ENCODE assay signal across 9 mouse cellular contexts in genomic region chr3:89087338-89088110, GRCm38 (mm10). TPM values are rescaled to one million over a fixed set of nuclear protein-coding genes. Genes with fewer than 3 reads are reported as not detected.
DNase-seq lines count a peak whose midpoint lies in the region; ATAC-seq lines count a peak whose summit lies in the region.
"Had no signal": no experiment of that assay in that cellular context is flagged by ENCODE, and none has a peak within 500 bp of the region (broad histone marks: within the 10 kb centered on the region; RNA-seq: fewer than 3 reads in every experiment).

No protein-coding gene starts in this region.

- no peak for ATAC-seq in forebrain, embryonic 13.5 days
- no peak for ATAC-seq in hindbrain, embryonic 14.5 days (ENCODE audit: low FRiP score)
- ATAC-seq in megakaryocyte progenitor cell, adult 5-6 weeks (replicated peaks; ENCODE audit: poor library complexity) = peak; percentile 56
- ATAC-seq in megakaryocyte-erythroid progenitor cell, adult 5-6 weeks (replicated peaks; ENCODE audit: low FRiP score, low TSS enrichment, poor library complexity, severe bottlenecking) = no peak

- peaks cover 39% of the 10 kb centered on the region for H3K4me1 ChIP-seq in forebrain, embryonic 13.5 days
- peaks cover 30% of the 10 kb centered on the region for H3K4me1 ChIP-seq in hindbrain, embryonic 14.5 days (replicated peaks; ENCODE audit: control insufficient read depth, insufficient read depth, low read length)

- H3K36me3 ChIP-seq in forebrain, embryonic 13.5 days (ENCODE audit: poor library complexity, severe bottlenecking) = peaks cover 46% of the 10 kb centered on the region
- peaks cover 57% of the 10 kb centered on the region for H3K36me3 ChIP-seq in hindbrain, embryonic 14.5 days (replicated peaks; ENCODE audit: control insufficient read depth, insufficient read depth)

- no peaks in the 10 kb centered on the region for H3K9me3 ChIP-seq in forebrain, embryonic 13.5 days (replicated peaks)
- no peaks in the 10 kb centered on the region for H3K9me3 ChIP-seq in hindbrain, embryonic 14.5 days (ENCODE audit: control insufficient read depth, low read length)

- no peak overlapping the region for H3K9ac ChIP-seq in forebrain, embryonic 13.5 days
- H3K9ac ChIP-seq in hindbrain, embryonic 14.5 days = no peak overlapping the region

- WGBS in forebrain, embryonic 13.5 days = 34% methylated on average over 21 of the region's 21 CpGs
- WGBS in hindbrain, embryonic 14.5 days = 38% methylated on average over 21 of the region's 21 CpGs

- peak; percentile 90 for DNase-seq in MEL-GATA-1-ER (ENCODE audit: extremely low read depth, low read depth)
- DNase-seq in brain, adult 2 months (ENCODE audit: low read depth, low spot score) = peak; percentile 85
- peak; percentile 85 for DNase-seq in hindbrain, embryonic 14.5 days (ENCODE audit: low spot score)
- peak; percentile 82 to 84 for DNase-seq in left cerebral cortex, postnatal 14 days (ENCODE audit: low spot score in 2 of 2)
- peak; percentile 67 to 89 for DNase-seq in spleen, adult 18-20 months

- peaks cover 26% of the 10 kb centered on the region for H3K27me3 ChIP-seq in forebrain, embryonic 13.5 days
- H3K27me3 ChIP-seq in hindbrain, embryonic 14.5 days (ENCODE audit: control insufficient read depth, insufficient read depth, low read length) = no peaks in the 10 kb centered on the region

- no peak overlapping the region for H3K4me3 ChIP-seq in forebrain, embryonic 13.5 days
- H3K4me3 ChIP-seq in hindbrain, embryonic 14.5 days (replicated peaks; ENCODE audit: low read length) = no peak overlapping the region

- H3K4me2 ChIP-seq in forebrain, embryonic 13.5 days = peak overlapping the region; percentile 34
- H3K4me2 ChIP-seq in hindbrain, embryonic 14.5 days (replicated peaks) = no peak overlapping the region

- intact Hi-C loops in left cerebral cortex, postnatal 14 days (cut with DNase I) = no loop called here

- no peak overlapping the region for H3K27ac ChIP-seq in forebrain, embryonic 13.5 days
- H3K27ac ChIP-seq in hindbrain, embryonic 14.5 days = no peak overlapping the region

RNA-seq across cellular contexts. Expression of gene Rusc1, which starts 5.6 kb away (rescaled TPM):
- 38.4 and 40.5 TPM in 2 replicates for polyA plus RNA-seq in forebrain, embryonic 13.5 days (2015; fragmentation: Nextera tagmentation; extraction: Ambion mirVana)
- polyA plus RNA-seq in hindbrain, embryonic 14.5 days (2014; fragmentation: Nextera tagmentation; extraction: Ambion mirVana) = 95.7 and 117 TPM in 2 replicates
- total RNA-seq in left cerebral cortex, postnatal 14 days (2021) = 100 to 1,000 TPM; 205 to 214 TPM
- total RNA-seq in megakaryocyte progenitor cell, adult 5-6 weeks (2015) = 21.6 and 23.4 TPM in 2 replicates
- 16.4 and 18.2 TPM in 2 replicates for total RNA-seq in megakaryocyte progenitor cell, adult 5-6 weeks (2017)
- 8.0 and 13.7 TPM in 2 replicates for total RNA-seq in megakaryocyte-erythroid progenitor cell, adult 5-6 weeks (2014; fragmentation: Nextera tagmentation)
- 5.8 and 8.9 TPM in 2 replicates for total RNA-seq in megakaryocyte-erythroid progenitor cell, adult 5-6 weeks (2017)

RNA-seq across cellular contexts. Expression of gene Gm43738, which starts 13.4 kb away (rescaled TPM):
- polyA plus RNA-seq in forebrain, embryonic 13.5 days (2015; fragmentation: Nextera tagmentation; extraction: Ambion mirVana) = not detected in 2 replicates
- polyA plus RNA-seq in hindbrain, embryonic 14.5 days (2014; fragmentation: Nextera tagmentation; extraction: Ambion mirVana) = not detected in 2 replicates
- not detected for total RNA-seq in left cerebral cortex, postnatal 14 days (2021)
- total RNA-seq in megakaryocyte progenitor cell, adult 5-6 weeks (2015) = not detected in 2 replicates
- total RNA-seq in megakaryocyte progenitor cell, adult 5-6 weeks (2017) = not detected in 2 replicates
- total RNA-seq in megakaryocyte-erythroid progenitor cell, adult 5-6 weeks (2014; fragmentation: Nextera tagmentation) = not detected in 2 replicates
- total RNA-seq in megakaryocyte-erythroid progenitor cell, adult 5-6 weeks (2017) = not detected in 2 replicates
- polyA plus RNA-seq: neural tube, embryonic 14.5 days had no signal

RNA-seq across cellular contexts. Expression of gene Fdps, which starts 14.2 kb away (rescaled TPM):
- 315 and 326 TPM in 2 replicates for polyA plus RNA-seq in forebrain, embryonic 13.5 days (2015; fragmentation: Nextera tagmentation; extraction: Ambion mirVana)
- polyA plus RNA-seq in hindbrain, embryonic 14.5 days (2014; fragmentation: Nextera tagmentation; extraction: Ambion mirVana) = 416 and 468 TPM in 2 replicates
- 100 to 1,000 TPM in 1 of 2 experiments, 10 to 100 TPM in 1; 97.9 to 102 TPM for total RNA-seq in left cerebral cortex, postnatal 14 days (2021)
- total RNA-seq in megakaryocyte progenitor cell, adult 5-6 weeks (2015) = 99.4 and 118 TPM in 2 replicates
- total RNA-seq in megakaryocyte progenitor cell, adult 5-6 weeks (2017) = 238 and 251 TPM in 2 replicates
- total RNA-seq in megakaryocyte-erythroid progenitor cell, adult 5-6 weeks (2014; fragmentation: Nextera tagmentation) = 53.1 and 60.3 TPM in 2 replicates
- total RNA-seq in megakaryocyte-erythroid progenitor cell, adult 5-6 weeks (2017) = 102 and 125 TPM in 2 replicates

RNA-seq across cellular contexts. Expression of gene Pklr, which starts 48.4 kb away (rescaled TPM):
- polyA plus RNA-seq in forebrain, embryonic 13.5 days (2015; fragmentation: Nextera tagmentation; extraction: Ambion mirVana) = 0.09 and 0.26 TPM in 2 replicates
- 0.11 TPM in 1 of 2 replicates, not detected in the other for polyA plus RNA-seq in hindbrain, embryonic 14.5 days (2014; fragmentation: Nextera tagmentation; extraction: Ambion mirVana)
- total RNA-seq in left cerebral cortex, postnatal 14 days (2021) = not detected
- total RNA-seq in megakaryocyte progenitor cell, adult 5-6 weeks (2015) = 8.0 and 12.1 TPM in 2 replicates
- 9.6 and 16.7 TPM in 2 replicates for total RNA-seq in megakaryocyte progenitor cell, adult 5-6 weeks (2017)
- total RNA-seq in megakaryocyte-erythroid progenitor cell, adult 5-6 weeks (2014; fragmentation: Nextera tagmentation) = 213 and 235 TPM in 2 replicates
- total RNA-seq in megakaryocyte-erythroid progenitor cell, adult 5-6 weeks (2017) = 157 and 170 TPM in 2 replicates

Comparison
In these comparisons a context has a peak if more than half of its experiments do, and no peak if none do; other contexts are left out.
1. RNA of gene Rusc1, which starts 5.6 kb away (total RNA-seq): 205 to 214 TPM in left cerebral cortex, postnatal 14 days; 16.4 to 23.4 TPM in megakaryocyte progenitor cell, adult 5-6 weeks and 5.8 to 13.7 TPM in megakaryocyte-erythroid progenitor cell, adult 5-6 weeks; every median in the first group is over 4 times any median in the second.
2. Peak in every context shown above with its lines, with median percentiles within 50 percentile points of each other: DNase-seq.